Mouse (Mus musculus): ENCODE data around the gene BC016579. TPM values are rescaled to one million over a fixed set of nuclear protein-coding genes. Genes with fewer than 3 reads are reported as not detected.
A peak's percentile ranks its signal among the peaks of the same experiment; 100 is the strongest.

BC016579 gene
- total RNA-seq, 2 experiments from 2014 or later = 0.32 TPM; not detected in 1

- DNase-seq (ENCODE audit: extremely low spot score in 1 of 2, low spot score in 1 of 2) = no peak
Observed at GRCm38 (mm10) chr16:45644380-45644779, 9.5 kb downstream of the BC016579 start.

DNA sequence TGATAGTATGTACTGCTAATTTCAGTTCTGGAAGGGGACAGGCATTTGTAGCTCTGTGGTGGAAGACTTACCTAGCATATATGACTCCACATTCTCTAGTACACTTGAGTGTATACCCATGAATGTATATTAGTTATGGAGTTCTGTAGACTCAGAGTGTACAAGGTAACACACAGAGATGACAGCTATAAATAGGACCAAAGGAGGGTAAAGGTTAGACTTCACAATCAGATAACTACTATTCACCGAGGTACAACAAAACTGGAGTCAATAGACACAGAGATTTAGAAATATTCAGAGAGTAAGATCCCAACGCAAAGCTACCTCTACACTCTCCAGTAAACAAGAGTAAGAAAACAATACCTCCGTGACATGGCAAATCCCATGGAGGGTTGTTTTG is 9.9 kb downstream of the BC016579 start:
- no peak for DNase-seq (ENCODE audit: extremely low spot score in 1 of 2, low spot score in 1 of 2)

- no peak for DNase-seq (ENCODE audit: extremely low spot score in 1 of 2, low spot score in 1 of 2)
Observed at GRCm38 (mm10) chr16:45641301-45641700, 12.6 kb downstream of the BC016579 start.

GRCm38 (mm10) chr16:45640070-45640762 is 13.7 kb downstream of the BC016579 start:
- no peak for DNase-seq (ENCODE audit: extremely low spot score in 1 of 2, low spot score in 1 of 2)

DNA sequence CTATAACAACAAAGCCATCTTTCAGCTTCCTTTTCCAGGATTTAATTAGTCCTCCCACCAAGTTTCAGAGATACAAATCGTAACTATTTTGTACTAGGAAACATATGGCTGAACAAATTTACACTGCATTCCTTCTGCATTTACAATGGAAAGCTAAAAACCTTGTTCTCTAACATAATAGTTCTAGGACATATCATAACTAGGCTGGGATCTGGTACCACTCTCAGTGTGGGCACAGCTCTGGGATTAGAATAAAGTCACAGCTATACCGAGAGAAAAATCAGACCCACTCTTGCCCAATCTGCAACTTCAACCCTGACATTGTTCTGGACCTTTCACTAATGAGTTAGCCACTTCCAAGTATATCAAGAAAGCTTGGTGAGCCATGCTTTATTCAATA is 18.0 kb downstream of the BC016579 start:
- no peak for DNase-seq (ENCODE audit: extremely low spot score in 1 of 2, low spot score in 1 of 2)

DNA sequence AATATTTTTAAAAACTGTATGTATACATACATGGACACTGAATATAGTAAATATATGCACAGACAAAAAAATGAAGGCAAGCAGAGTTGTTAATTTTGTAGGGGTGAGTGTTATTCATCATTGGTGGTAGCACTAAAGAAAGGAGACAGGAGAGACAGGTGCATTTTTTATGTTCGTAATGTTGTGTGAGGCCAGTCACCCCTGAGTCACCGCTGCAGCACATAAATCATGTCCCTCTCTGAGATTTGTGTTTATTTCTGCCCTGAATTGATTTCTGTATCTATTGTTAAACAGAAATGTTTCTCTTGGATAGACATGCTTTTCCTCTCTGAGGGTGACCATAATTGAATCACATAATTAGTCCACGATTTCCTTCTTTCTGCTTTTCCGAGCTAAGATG is 21.4 kb downstream of the BC016579 start:
- DNase-seq (ENCODE audit: extremely low spot score in 1 of 2, low spot score in 1 of 2) = no peak

DNA sequence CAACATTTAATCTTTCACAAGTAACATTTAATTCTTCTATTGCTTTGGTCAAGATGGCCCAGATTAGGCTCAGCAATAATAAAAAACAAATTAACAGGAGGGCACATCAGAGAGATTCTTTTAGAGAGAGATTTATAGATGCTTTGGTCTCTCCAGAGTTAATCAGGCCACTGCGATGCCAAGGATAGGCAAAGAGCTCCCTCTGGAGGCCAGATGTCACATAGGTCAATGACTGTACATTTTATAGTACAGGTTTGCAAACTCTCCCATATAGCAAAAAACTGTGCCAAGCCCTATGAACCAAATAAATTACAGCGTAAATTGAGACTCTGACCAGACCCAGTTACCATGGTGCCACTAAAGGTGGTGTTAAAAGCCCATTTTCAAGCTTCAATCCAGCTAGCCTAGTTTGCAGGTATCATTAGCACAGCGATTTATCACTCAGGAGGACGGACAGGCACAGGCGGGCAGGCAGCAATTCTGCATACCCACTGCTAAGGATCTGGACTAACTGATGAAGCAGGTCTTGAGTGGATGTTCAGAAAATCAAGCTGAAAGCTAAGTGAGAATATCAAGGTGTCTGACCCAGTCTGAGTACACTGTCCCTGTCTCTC is 23.4 kb downstream of the BC016579 start:
- peak; percentile 19 to 67 for DNase-seq (ENCODE audit: extremely low spot score in 1 of 2, low spot score in 1 of 2)

DNA sequence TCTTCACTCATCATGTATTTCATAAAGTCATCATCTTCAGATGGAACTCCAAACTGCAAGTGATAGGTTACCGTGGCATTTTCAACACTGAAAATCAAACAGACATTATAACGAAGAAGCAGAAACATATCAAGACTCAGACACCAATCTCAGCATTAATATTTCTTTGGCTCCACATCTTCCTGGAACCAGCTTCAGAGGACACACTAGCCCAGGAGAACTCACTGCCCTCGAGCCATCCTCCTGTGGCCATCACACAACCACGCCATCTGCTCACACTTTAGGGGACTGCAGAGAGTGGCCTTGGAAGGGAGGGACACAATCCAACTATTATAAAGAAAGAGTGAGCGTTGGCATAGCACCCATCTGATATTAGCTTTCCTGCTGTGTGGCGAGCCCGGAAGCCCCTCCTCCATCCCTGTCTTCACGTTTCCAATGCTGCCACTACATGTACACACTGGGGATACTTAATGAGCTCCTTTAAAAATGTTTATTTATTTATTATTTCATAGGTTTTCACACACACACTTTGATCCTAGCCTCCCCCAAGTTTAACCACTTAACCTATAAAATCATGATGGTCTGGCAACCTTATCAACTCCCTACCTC is 24.3 kb downstream of the BC016579 start:
- DNase-seq (ENCODE audit: extremely low spot score in 1 of 2, low spot score in 1 of 2) = no peak

DNA sequence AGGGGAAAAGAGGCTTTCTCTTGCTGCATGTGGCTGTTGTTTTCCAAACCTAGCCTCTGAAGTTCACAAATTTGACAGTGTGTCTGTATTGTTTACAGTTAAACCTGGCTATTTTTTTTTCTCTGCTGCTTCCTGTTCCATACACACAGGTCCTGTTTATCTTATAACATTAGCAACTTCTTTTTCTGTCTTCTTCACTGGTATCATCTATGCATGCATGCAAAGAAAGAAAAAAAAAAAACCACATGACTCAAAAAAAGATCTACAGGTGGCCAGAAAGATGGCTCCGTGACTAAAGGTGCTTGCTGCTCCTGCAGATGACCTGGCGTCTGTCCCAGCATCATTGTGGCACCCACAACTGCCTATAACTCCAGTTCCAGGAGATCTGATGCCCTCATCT is 28.5 kb downstream of the BC016579 start:
- no peak for DNase-seq (ENCODE audit: extremely low spot score in 1 of 2, low spot score in 1 of 2)

DNA sequence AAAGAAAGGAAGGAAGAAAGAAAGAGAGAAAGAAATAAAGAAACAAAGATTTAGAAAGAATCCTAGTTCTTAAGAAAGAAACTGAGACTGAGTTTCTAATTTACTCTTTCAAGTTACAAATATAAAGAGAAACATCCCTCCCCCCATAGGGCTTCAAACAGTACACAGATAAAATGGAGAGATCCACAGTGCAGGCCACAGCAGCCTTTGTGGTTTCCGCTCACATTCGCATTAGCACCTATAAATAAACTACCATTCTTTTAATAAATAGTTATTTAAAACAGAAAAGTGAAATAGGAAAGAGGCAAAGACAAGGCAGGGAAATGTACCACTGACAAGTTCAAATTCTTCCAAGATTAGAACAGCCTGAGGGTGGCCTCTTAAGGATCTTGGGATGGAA is 29.1 kb downstream of the BC016579 start:
- no peak for DNase-seq (ENCODE audit: extremely low spot score in 1 of 2, low spot score in 1 of 2)

DNA sequence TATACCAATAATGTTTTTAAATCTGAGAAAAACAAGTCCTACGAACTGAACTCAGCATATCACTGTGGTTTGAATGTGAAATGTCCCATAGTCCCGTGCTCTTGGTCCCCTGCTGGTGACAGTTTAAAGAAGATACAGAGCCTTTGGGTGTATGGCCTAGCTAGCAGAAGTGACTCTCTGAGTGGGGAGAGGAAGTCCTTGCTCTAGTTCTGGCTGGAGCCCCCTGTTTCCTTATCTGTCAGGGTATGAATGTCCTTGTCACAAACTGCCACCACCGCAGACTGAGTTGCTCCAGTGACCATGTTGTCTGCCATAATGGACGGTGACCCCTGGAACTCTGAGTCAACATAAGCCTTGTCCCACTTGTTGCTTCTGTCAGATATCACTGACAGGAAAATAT is 30.6 kb downstream of the BC016579 start:
- DNase-seq (ENCODE audit: extremely low spot score in 1 of 2, low spot score in 1 of 2) = no peak

- DNase-seq (ENCODE audit: extremely low spot score in 1 of 2, low spot score in 1 of 2) = no peak
Observed at GRCm38 (mm10) chr16:45619751-45620375, 34.0 kb downstream of the BC016579 start.

DNA sequence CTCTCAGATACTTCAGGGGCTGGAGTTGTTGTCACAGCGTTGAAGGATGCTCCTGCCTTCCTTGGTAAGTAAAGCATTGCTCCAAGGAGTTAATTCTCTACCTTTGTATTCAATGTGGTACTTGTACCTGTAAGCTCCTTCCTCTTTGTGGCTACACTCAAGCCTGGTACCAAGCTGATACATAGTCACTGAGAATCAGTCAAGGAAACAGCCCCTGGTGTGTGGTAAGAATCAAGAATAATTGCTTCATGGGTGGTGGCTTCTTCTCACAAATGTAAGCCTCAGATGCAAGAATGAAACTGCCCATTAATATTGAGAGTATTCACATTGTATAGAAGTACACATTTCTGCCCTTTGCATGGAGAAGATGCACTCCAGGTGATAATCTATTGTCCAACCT is 37.9 kb downstream of the BC016579 start:
- DNase-seq (ENCODE audit: extremely low spot score in 1 of 2, low spot score in 1 of 2) = no peak

DNA sequence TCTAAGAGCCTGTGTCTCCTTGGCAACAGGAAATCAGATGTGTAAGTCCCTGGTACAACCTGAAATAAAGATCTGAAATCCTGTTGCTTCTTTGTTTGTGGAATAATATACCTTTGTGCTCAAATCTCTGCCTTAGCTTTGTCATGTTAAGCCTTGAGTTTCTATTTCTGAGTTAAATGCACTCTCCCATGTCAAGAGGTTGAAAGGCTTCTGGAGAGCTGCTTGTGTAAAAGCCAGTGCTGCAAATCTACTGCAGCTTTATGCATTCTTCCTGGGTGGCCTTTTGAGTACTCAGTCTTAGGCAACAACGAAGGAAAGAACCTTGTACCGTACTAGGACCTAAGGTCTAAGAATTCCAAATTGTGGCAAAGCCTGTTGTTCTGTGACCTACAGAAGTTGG is 40.6 kb downstream of the BC016579 start:
- DNase-seq (ENCODE audit: extremely low spot score in 1 of 2, low spot score in 1 of 2) = no peak

- DNase-seq (ENCODE audit: extremely low spot score in 1 of 2, low spot score in 1 of 2) = no peak
Observed at GRCm38 (mm10) chr16:45610267-45610666, 43.6 kb downstream of the BC016579 start, which contains the start of gene Gcsam. TSS of gene Gcsam (plus strand) at chr16:45610380.

GRCm38 (mm10) chr16:45609300-45609699 is 44.6 kb downstream of the BC016579 start:
- DNase-seq (ENCODE audit: extremely low spot score in 1 of 2, low spot score in 1 of 2) = no peak

GRCm38 (mm10) chr16:45608481-45608954 is 45.4 kb downstream of the BC016579 start:
- DNase-seq (ENCODE audit: extremely low spot score in 1 of 2, low spot score in 1 of 2) = no peak

- DNase-seq (ENCODE audit: extremely low spot score in 1 of 2, low spot score in 1 of 2) = no peak
Observed at GRCm38 (mm10) chr16:45595494-45595893, 58.4 kb downstream of the BC016579 start.

GRCm38 (mm10) chr16:45593656-45594055 is 60.2 kb downstream of the BC016579 start:
- DNase-seq (ENCODE audit: extremely low spot score in 1 of 2, low spot score in 1 of 2) = no peak

DNA sequence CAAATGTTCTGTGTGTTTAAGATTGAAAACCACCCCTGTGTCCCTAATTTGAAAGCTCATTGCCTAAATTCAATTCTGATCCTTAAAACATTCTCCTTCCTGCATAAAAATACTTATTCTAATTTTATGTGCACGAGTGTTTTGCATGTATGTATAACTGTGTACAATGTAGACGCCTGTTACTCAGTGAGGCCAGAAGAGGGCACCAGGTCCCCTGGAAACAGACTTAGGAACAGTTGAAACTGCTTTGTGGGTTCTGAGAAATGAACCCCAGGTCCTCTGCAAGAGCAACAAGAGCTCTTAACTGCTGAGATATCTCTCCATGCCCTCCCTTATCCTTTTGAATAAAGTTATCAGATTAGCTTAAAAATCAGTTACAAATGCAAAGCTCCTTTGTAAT is 71.4 kb downstream of the BC016579 start:
- DNase-seq (ENCODE audit: extremely low spot score in 1 of 2, low spot score in 1 of 2) = peak in 1 of 2 experiments; percentile 19

GRCm38 (mm10) chr16:45579883-45580282 is 74.0 kb downstream of the BC016579 start:
- no peak for DNase-seq (ENCODE audit: extremely low spot score in 1 of 2, low spot score in 1 of 2)
